Mouse (Mus musculus): Measurements from ENCODE around the gene Hspa1b.

DNA sequence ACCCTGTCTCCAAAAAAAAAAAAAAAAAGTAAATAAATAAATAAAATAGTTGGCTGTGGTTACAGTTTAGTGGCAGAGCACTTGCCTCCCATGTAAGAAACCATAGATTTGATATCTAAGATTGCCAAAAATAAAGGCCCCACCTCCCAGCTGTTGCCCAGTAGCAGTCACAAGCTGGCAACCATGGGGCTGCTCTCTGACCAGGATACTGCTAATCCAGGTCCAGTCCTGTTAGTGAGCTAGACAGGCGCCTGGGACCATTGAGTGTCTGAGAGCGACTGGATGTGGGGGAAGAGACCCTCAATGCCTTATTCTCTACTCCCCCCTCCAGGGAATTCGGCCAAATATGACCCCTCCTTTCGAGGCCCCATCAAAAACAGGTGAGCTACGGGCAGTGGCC, 42.7 kb downstream of the Hspa1b start:
- no peak for TF ChIP-seq GATA1 (IDR thresholded peaks at IDR 0.05; ENCODE audit: borderline replicate concordance, low read length)
- TF ChIP-seq FLI1 (IDR thresholded peaks at IDR 0.05; ENCODE audit: low read length), result no peak

Measured in megakaryocyte, embryonic 14.5 days (primary cell).